Mouse (Mus musculus): ENCODE measurements around the gene Phf23.

DNA sequence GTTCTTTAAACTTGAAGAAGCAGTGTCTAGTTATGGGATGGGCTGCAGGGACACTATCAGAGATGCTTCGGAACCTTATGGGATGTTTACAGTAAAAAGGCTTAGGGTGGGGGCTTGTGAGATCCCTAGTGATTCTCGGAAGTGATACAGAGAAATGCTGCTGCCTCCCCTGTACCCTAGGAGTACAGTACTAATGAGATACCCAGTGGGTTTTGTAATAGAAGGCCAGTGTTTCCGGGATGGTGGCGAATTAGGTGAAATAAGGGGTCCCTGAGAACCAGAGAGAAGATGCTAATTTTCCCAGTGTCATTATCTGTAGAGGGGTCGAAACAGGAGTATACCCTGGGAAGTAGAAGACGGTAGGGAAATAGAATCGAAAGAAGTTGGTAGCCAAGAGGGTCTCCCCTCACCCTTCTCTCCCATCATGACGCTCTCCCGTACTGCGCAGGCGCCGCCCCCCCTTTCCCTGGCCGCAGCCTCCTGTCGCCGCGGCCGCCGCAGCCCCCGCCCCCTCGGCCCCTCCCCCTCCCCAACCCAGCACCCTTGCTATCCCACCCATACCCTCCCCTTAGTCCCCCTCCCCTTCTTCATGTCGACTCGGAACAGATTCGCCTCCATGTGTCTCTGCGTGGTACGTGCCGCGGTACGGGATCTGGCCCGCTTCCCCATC lies 28.0 kb downstream of the Phf23 start:
- TF ChIP-seq EP300 (IDR thresholded peaks at IDR 0.05; ENCODE audit: insufficient read depth, low read depth, low read length) (no peak), CTCF (IDR thresholded peaks at IDR 0.05) (no peak), POLR2A (IDR thresholded peaks at IDR 0.05; ENCODE audit: insufficient read depth, low read depth, low read length) (no peak)
